Mouse (Mus musculus) ovary, postnatal 10 days (tissue): ENCODE data around the gene Prep.

Experiments used
- DNase-seq: peaks from one replicate; pipeline ENCODE4 v3.0.0; 2022; ENCODE audit warnings: low spot score

Gene Prep

GRCm38 (mm10) chr10:45185457-45185856, 118.5 kb downstream of the Prep start:
- no peak for DNase-seq

DNA sequence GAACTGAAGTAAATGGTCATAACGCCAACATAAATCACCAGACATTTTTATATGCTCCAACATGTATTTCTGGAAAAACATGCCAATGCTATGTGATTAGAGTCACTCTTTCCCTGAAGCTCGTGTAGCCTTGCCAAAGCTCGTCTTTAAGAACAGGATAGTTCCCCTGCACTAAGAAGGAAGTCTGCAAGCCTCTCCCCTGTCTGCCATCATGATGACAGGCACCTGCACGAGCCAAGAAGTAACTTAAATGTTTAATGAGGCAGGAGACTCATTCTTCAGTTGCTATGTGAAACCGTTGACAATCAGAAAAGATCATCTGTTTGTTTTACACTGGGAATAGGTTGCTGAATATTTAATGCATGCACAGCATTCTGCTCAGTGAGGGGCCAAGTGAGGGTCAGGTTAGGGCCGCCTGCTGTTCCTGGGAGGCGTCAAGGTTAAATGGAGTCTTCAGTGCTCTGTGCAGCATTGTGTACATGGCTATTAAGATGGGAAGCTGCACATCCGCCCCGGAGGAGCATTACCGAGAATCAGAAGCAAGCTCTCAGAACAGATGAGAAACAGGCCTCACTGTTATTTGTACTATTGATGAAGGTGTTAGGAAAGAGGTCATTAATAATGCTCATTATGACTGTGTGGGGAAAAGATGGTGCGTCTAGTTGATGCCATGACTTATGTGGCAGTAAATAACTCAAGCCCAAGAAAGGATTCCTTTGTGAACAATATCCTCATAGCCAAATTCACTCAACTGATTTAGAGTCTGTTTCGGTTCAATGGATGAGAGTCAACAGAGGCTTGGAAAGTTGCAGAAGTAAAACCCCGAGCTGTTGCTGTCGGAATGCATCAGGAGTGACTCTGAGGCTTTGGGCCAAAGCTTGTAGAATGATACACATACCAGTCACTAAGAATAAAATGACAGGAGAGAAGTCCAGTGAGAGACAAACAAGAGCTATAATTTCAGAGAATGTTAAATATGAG, 126.6 kb downstream of the Prep start:
- DNase-seq: no peak

DNA sequence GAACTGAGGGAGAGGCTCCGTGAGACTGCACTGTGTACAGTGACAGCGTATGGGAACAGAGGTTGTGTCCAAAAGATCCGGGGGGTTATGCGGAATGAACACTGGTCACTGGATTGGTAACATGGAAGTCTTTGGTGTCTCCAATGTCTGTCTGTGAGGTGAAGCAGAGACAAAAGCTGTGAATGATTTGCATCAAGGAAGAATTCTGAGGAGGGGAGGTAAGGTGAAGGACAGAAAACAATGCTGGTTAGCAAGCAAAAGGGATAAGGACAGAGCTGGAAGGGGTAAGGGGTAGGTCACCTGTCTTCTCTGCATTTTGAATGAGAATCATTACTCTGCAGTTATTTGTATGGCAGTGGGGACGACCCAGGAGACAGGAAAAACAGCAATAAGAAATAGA, 127.5 kb downstream of the Prep start:
- DNase-seq: no peak

GRCm38 (mm10) chr10:45204582-45204981, 137.6 kb downstream of the Prep start:
- no peak for DNase-seq

DNA sequence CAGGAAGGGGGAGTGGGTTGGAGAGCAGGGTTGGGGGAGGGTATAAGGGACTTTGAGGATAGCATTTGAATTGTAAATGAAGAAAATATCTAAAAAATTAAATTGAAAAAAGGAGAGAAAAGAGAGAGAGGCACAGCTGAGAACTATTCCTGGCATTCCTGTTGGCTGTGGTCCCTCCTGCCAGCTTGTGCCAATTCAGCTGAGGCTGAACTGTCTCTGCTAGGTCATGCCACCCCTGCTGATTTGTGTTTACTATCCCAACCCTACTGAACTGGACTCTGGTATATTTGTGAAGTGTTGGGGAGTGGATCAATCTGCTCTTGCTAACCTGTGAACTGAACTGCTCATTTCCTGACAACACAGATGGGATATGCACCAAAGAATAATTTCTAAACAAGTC, 143.2 kb downstream of the Prep start:
- DNase-seq: no peak

DNA sequence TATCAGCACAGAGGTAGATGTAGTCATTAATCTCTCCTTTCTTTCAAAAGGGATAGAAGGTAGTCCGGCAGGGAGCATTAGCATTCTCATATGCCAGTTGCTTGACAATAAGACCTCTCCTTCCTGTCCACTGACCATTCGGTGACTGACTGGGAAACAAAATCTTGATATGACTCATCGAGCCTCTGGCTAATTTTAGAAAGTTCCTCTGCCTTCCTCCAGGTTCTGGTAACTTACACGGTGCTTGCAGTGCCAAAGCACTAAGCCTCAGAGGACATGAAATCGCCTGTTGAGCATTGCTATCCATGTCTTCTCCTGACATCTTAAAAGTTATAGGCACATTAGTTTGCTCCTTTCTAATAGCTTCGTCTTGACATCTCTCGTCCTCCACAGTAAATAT, 149.7 kb downstream of the Prep start:
- no peak for DNase-seq
